Mouse (Mus musculus) olfactory bulb, adult 2 months (tissue): ENCODE results near the gene Ak8.

Experiments used
- CTCF ChIP-seq: fragments of 200-500 bp; IDR thresholded peaks from 2 replicates; pipeline ENCODE4 v1.5.1; 2012; ENCODE audit warnings: low read depth, mild to moderate bottlenecking, low read length, moderate library complexity; ENCODE audit not compliant: insufficient read depth
- POLR2A ChIP-seq: fragments of 200-500 bp; IDR thresholded peaks from 2 replicates; pipeline ENCODE4 v1.6.1; 2012; ENCODE audit warnings: mild to moderate bottlenecking, low read depth, low read length, moderate library complexity; ENCODE audit not compliant: insufficient read depth

- TF ChIP-seq CTCF, result no peak
- TF ChIP-seq POLR2A, result no peak
These were observed 76.8 kb downstream of the Ak8 start for GRCm38 (mm10) chr2:28776728-28777127.
